ENCODE assay signal across 18 mouse cellular contexts in the genomic region with DNA sequence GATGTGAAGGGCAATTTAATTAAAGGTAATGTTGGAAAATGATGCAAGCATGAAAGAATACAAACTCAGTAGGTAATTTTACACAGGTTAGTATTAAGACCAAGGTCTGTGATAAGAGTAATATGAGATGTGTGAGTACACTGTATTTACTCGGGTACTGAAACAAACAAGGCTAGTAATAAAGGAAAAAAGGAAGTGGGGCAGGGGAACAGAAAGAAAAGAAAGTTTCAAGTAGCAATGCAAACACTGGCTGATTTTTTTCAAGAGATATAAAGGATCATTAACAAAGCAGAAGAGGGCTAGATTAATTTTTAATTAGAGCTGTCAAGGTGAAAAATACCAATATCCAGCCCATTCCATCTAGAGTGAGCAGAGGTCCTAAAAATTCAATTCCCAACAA.
A peak's percentile ranks its signal among the peaks of the same experiment; 100 is the strongest.
DNase-seq lines count a peak whose midpoint lies in the region; ATAC-seq and TF ChIP-seq lines count a peak whose summit lies in the region.
"Had no signal": no experiment of that assay in that cellular context is flagged by ENCODE, and none has a peak within 500 bp of the region (broad histone marks: within the 10 kb centered on the region; RNA-seq: fewer than 3 reads in every experiment).

No protein-coding gene starts in this region.

- H3K36me3 ChIP-seq in kidney, embryonic 16.5 days (ENCODE audit: insufficient read depth, low read length), result no peaks in the 10 kb centered on the region
- peaks cover 0 to 18% of the 10 kb centered on the region in 2 experiments; a peak in 2 of 4 replicates for H3K36me3 ChIP-seq in MEL (ENCODE audit: control insufficient read depth in 1 of 2, insufficient read depth in 2 of 2, low read length in 2 of 2)
- H3K36me3 ChIP-seq in heart, adult 2 months (ENCODE audit: control insufficient read depth, insufficient read depth, low read length), result peaks cover 3% of the 10 kb centered on the region; the same call in 1 of the 2 replicates
- H3K36me3 ChIP-seq: embryonic facial prominence, embryonic 12.5 days; forebrain, embryonic 15.5 days had no signal

- H3K4me1 ChIP-seq in kidney, embryonic 16.5 days (ENCODE audit: insufficient read depth, low read length), result peaks cover 23% of the 10 kb centered on the region; the same call in 1 of the 2 replicates
- peaks cover 5 to 7% of the 10 kb centered on the region in 2 experiments for H3K4me1 ChIP-seq in MEL (ENCODE audit: control insufficient read depth in 1 of 2, insufficient read depth in 2 of 2, low read length in 2 of 2)
- H3K4me1 ChIP-seq in heart, adult 2 months (ENCODE audit: control insufficient read depth, insufficient read depth, low read length), result peaks cover 6% of the 10 kb centered on the region

- H3K9ac ChIP-seq in kidney, embryonic 16.5 days (replicated peaks; ENCODE audit: low read length), result no peak overlapping the region
- H3K9ac ChIP-seq in MEL (ENCODE audit: control insufficient read depth, low read depth, low read length, poor library complexity, severe bottlenecking), result no peak overlapping the region
- no peak overlapping the region for H3K9ac ChIP-seq in heart, adult 2 months (ENCODE audit: low read depth, low read length)
- H3K9ac ChIP-seq: embryonic facial prominence, embryonic 12.5 days; forebrain, embryonic 13.5 days; forebrain, embryonic 15.5 days; forebrain, postnatal 0 days had no signal

- 41% methylated on average over 1 of the region's 1 CpGs for WGBS in kidney, embryonic 16.5 days
- WGBS in heart, adult 2 months, result 71% methylated on average over 1 of the region's 1 CpGs

- peak in 1 of 2 experiments; percentile 64; a peak in 2 of 4 replicates for TF ChIP-seq EP300 in MEL (IDR thresholded peaks at IDR 0.05; ENCODE audit: low read depth in 1 of 2, low read length in 2 of 2)
- no peak for TF ChIP-seq EP300 in heart, adult 2 months (IDR thresholded peaks at IDR 0.05; ENCODE audit: insufficient read depth, low read depth, low read length)

- no peak for TF ChIP-seq RAD21 in MEL (IDR thresholded peaks at IDR 0.05; ENCODE audit: low read depth, low read length)

- H3K27me3 ChIP-seq in kidney, embryonic 16.5 days (ENCODE audit: insufficient read depth, low read length), result no peaks in the 10 kb centered on the region
- no peaks in the 10 kb centered on the region for H3K27me3 ChIP-seq in MEL (ENCODE audit: control insufficient read depth in 1 of 2, insufficient read depth in 2 of 2, low read length in 2 of 2)
- no peaks in the 10 kb centered on the region for H3K27me3 ChIP-seq in heart, adult 2 months (ENCODE audit: control insufficient read depth, insufficient read depth, low read length)
- H3K27me3 ChIP-seq: embryonic facial prominence, embryonic 12.5 days; forebrain, embryonic 13.5 days; forebrain, embryonic 15.5 days had no signal

- intact Hi-C loops in heart, adult 2 months (cut with DNase I), result no loop called here

- no peak for ATAC-seq in kidney, embryonic 16.5 days (ENCODE audit: low FRiP score, low TSS enrichment)
- ATAC-seq: forebrain, embryonic 13.5 days; forebrain, embryonic 15.5 days; forebrain, postnatal 0 days had no signal

- TF ChIP-seq POLR2A in MEL (IDR thresholded peaks at IDR 0.05; ENCODE audit: control insufficient read depth in 1 of 2, insufficient read depth in 1 of 2, low read depth in 1 of 2, low read length in 2 of 2, poor library complexity in 1 of 2), result no peak
- TF ChIP-seq POLR2A in heart, adult 2 months (IDR thresholded peaks at IDR 0.05; ENCODE audit: insufficient read depth, low read depth, low read length), result no peak

- no peak overlapping the region for H3K27ac ChIP-seq in kidney, embryonic 16.5 days (ENCODE audit: low read length)
- no peak overlapping the region for H3K27ac ChIP-seq in MEL (ENCODE audit: control insufficient read depth, low read depth, low read length)
- H3K27ac ChIP-seq in heart, adult 2 months, result no peak overlapping the region
- H3K27ac ChIP-seq: embryonic facial prominence, embryonic 10.5 days; embryonic facial prominence, embryonic 12.5 days; forebrain, embryonic 13.5 days; forebrain, embryonic 15.5 days had no signal

- no peak for TF ChIP-seq CTCF in MEL (IDR thresholded peaks at IDR 0.05 in 2 of 3, conservative IDR thresholded peaks at IDR 0.05 in 1 of 3; ENCODE audit: control insufficient read depth in 1 of 3, insufficient read depth in 1 of 3, low read depth in 2 of 3, low read length in 3 of 3, poor library complexity in 1 of 3, severe bottlenecking in 1 of 3)
- no peak for TF ChIP-seq CTCF in heart, adult 2 months (IDR thresholded peaks at IDR 0.05)

- DNase-seq in kidney, adult 9 months, result peak; percentile 17
- DNase-seq in MEL (ENCODE audit: low read depth, low spot score), result peak; percentile 56
- no peak for DNase-seq in heart, adult 2 months
- DNase-seq in ovary, postnatal 36 days (ENCODE audit: low spot score), result no peak
- DNase-seq: adrenal gland, adult 8-10 months; adrenal gland, postnatal 14 days; cerebellum, adult 11-12 months; cerebellum, adult 2 months; cerebellum, adult 9-10 months; cerebellum, postnatal 10 days; cerebellum, postnatal 25 days; forebrain, postnatal 0 days had no signal

- H3K9me3 ChIP-seq in kidney, embryonic 16.5 days (ENCODE audit: low read length), result no peaks in the 10 kb centered on the region
- H3K9me3 ChIP-seq in MEL (replicated peaks; ENCODE audit: insufficient read depth, low read length), result no peaks in the 10 kb centered on the region
- H3K9me3 ChIP-seq: embryonic facial prominence, embryonic 10.5 days; embryonic facial prominence, embryonic 12.5 days; forebrain, embryonic 13.5 days; forebrain, embryonic 15.5 days; G1E had no signal

- H3K4me2 ChIP-seq in kidney, embryonic 16.5 days (replicated peaks; ENCODE audit: low read depth, low read length), result no peak overlapping the region
- H3K4me2 ChIP-seq: embryonic facial prominence, embryonic 12.5 days; forebrain, embryonic 13.5 days; forebrain, embryonic 15.5 days had no signal

- peaks cover 2% of the 10 kb centered on the region for H3K79me2 ChIP-seq in MEL (ENCODE audit: control insufficient read depth, insufficient read depth, low read length, poor library complexity)
- no peaks in the 10 kb centered on the region; the same call in none of the 2 replicates for H3K79me2 ChIP-seq in heart, adult 2 months (replicated peaks; ENCODE audit: control insufficient read depth, insufficient read depth, low read length)

- no peak overlapping the region for H3K4me3 ChIP-seq in kidney, embryonic 16.5 days (ENCODE audit: low read length)
- H3K4me3 ChIP-seq in MEL (ENCODE audit: control insufficient read depth in 1 of 2, insufficient read depth in 1 of 2, low read depth in 2 of 2, low read length in 2 of 2), result no peak overlapping the region
- no peak overlapping the region for H3K4me3 ChIP-seq in heart, adult 2 months
- H3K4me3 ChIP-seq: embryonic facial prominence, embryonic 10.5 days; embryonic facial prominence, embryonic 12.5 days; forebrain, embryonic 13.5 days; forebrain, embryonic 15.5 days had no signal

TF ChIP-seq in MEL, 35 proteins besides CTCF, POLR2A, EP300 and RAD21:
- TF ChIP-seq ZNF384 (IDR thresholded peaks at IDR 0.05; ENCODE audit: low read depth, low read length), result peak; percentile 46; the same call in 1 of the 2 replicates
- no peak for TF ChIP-seq MEF2A (IDR thresholded peaks at IDR 0.05; ENCODE audit: extremely low read depth, insufficient replicate concordance, low read depth, low read length, poor library complexity, severe bottlenecking)

Comparison
In these comparisons a context has a peak if more than half of its experiments do, and no peak if none do; other contexts are left out.
1. DNase-seq: peak in kidney, adult 9 months (single experiment) and MEL (single experiment); none in heart, adult 2 months (0 of 2) and ovary, postnatal 36 days (single experiment).